Mouse (Mus musculus): ENCODE measurements at regions not wholly inside any gene's neighbourhood (a gene's known extent, or its start where the extent isn't known, plus 50 kb on each side); places are given as distances from the start of the nearest gene placed in this dataset.
A peak's percentile ranks its signal among the peaks of the same experiment; 100 is the strongest.

GRCm38 (mm10) chr13:72198341-72199105, 235.0 kb upstream of the Irx1 start:
- H3K9me3 ChIP-seq (ENCODE audit: low read length): no peaks in the 10 kb centered on the region
- no peaks in the 10 kb centered on the region for H3K36me3 ChIP-seq (ENCODE audit: insufficient read depth, low read length)
- ATAC-seq: peak; percentile 96
- 37% methylated on average over 22 of the region's 22 CpGs for WGBS
- TF ChIP-seq CTCF (IDR thresholded peaks at IDR 0.05) (no peak), EP300 (IDR thresholded peaks at IDR 0.05) (peak; percentile 98)
- H3K4me1 ChIP-seq (ENCODE audit: insufficient read depth, low read depth, low read length): no peaks in the 10 kb centered on the region
- no peaks in the 10 kb centered on the region for H3K27me3 ChIP-seq (replicated peaks; ENCODE audit: insufficient read depth, low read length)
- peak; percentile 88 for DNase-seq (ENCODE audit: low spot score)
- no peak overlapping the region for H3K9ac ChIP-seq (replicated peaks; ENCODE audit: low read depth)
- H3K4me2 ChIP-seq (replicated peaks; ENCODE audit: low read depth, low read length): 0 out of 2 replicates have a peak overlapping the region, but pooled peaks have one; percentile 15
- H3K4me3 ChIP-seq (ENCODE audit: low read depth, low read length): no peak overlapping the region
- H3K27ac ChIP-seq (ENCODE audit: low read length): peak overlapping the region; percentile 71

- H3K36me3 ChIP-seq (ENCODE audit: insufficient read depth, low read length): no peaks in the 10 kb centered on the region
- H3K9ac ChIP-seq (replicated peaks; ENCODE audit: low read depth): no peak overlapping the region
- no peak overlapping the region for H3K4me2 ChIP-seq (replicated peaks; ENCODE audit: low read depth, low read length)
- H3K27me3 ChIP-seq (replicated peaks; ENCODE audit: insufficient read depth, low read length): no peaks in the 10 kb centered on the region
- DNase-seq (ENCODE audit: low spot score) (no peak), ATAC-seq (no peak)
- WGBS: 77% methylated on average over 5 of the region's 5 CpGs
- H3K4me1 ChIP-seq (ENCODE audit: insufficient read depth, low read depth, low read length): no peaks in the 10 kb centered on the region
- H3K27ac ChIP-seq (ENCODE audit: low read length): no peak overlapping the region
- TF ChIP-seq CTCF (IDR thresholded peaks at IDR 0.05) (no peak), EP300 (IDR thresholded peaks at IDR 0.05) (no peak)
- H3K9me3 ChIP-seq (ENCODE audit: low read length): no peaks in the 10 kb centered on the region
- H3K4me3 ChIP-seq (ENCODE audit: low read depth, low read length): no peak overlapping the region
Measured at GRCm38 (mm10) chr13:72209518-72209917, 246.0 kb upstream of the Irx1 start.

- H3K4me1 ChIP-seq (ENCODE audit: insufficient read depth, low read depth, low read length): no peaks in the 10 kb centered on the region
- TF ChIP-seq EP300 (IDR thresholded peaks at IDR 0.05) (no peak), CTCF (IDR thresholded peaks at IDR 0.05) (no peak)
- no peak overlapping the region for H3K4me2 ChIP-seq (replicated peaks; ENCODE audit: low read depth, low read length)
- H3K9me3 ChIP-seq (ENCODE audit: low read length): no peaks in the 10 kb centered on the region
- no peak for DNase-seq (ENCODE audit: low spot score)
- ATAC-seq: no peak
- no peak overlapping the region for H3K4me3 ChIP-seq (ENCODE audit: low read depth, low read length)
- H3K27me3 ChIP-seq (replicated peaks; ENCODE audit: insufficient read depth, low read length): no peaks in the 10 kb centered on the region
- H3K27ac ChIP-seq (ENCODE audit: low read length): no peak overlapping the region
- H3K9ac ChIP-seq (replicated peaks; ENCODE audit: low read depth): no peak overlapping the region
- WGBS: 21% methylated on average over 10 of the region's 10 CpGs
- H3K36me3 ChIP-seq (ENCODE audit: insufficient read depth, low read length): no peaks in the 10 kb centered on the region
Measured at GRCm38 (mm10) chr13:72209946-72210456, 246.5 kb upstream of the Irx1 start.

- DNase-seq (ENCODE audit: low spot score): no peak
- Histone ChIP-seq H3K9ac (replicated peaks; ENCODE audit: low read depth) (no peak overlapping the region), H3K27ac (ENCODE audit: low read length) (no peak overlapping the region), H3K4me3 (ENCODE audit: low read depth, low read length) (no peak overlapping the region), H3K27me3 (replicated peaks; ENCODE audit: insufficient read depth, low read length) (no peaks in the 10 kb centered on the region), H3K4me1 (ENCODE audit: insufficient read depth, low read depth, low read length) (no peaks in the 10 kb centered on the region), H3K9me3 (ENCODE audit: low read length) (no peaks in the 10 kb centered on the region), H3K36me3 (ENCODE audit: insufficient read depth, low read length) (no peaks in the 10 kb centered on the region), H3K4me2 (replicated peaks; ENCODE audit: low read depth, low read length) (no peak overlapping the region)
- WGBS: 59% methylated on average over 7 of the region's 7 CpGs
- ATAC-seq: no peak
- no peak for TF ChIP-seq CTCF (IDR thresholded peaks at IDR 0.05)
- no peak for TF ChIP-seq EP300 (IDR thresholded peaks at IDR 0.05)
Measured at GRCm38 (mm10) chr13:72210474-72211309, 247.2 kb upstream of the Irx1 start.

GRCm38 (mm10) chr13:72211716-72212115, 248.2 kb upstream of the Irx1 start:
- ATAC-seq (peak; percentile 93), DNase-seq (ENCODE audit: low spot score) (peak; percentile 72)
- H3K4me1 ChIP-seq (ENCODE audit: insufficient read depth, low read depth, low read length): no peaks in the 10 kb centered on the region
- H3K4me2 ChIP-seq (replicated peaks; ENCODE audit: low read depth, low read length): no peak overlapping the region
- 52% methylated on average over 4 of the region's 4 CpGs for WGBS
- TF ChIP-seq EP300 (IDR thresholded peaks at IDR 0.05) (peak; percentile 14; the same call in 1 of the 2 replicates), CTCF (IDR thresholded peaks at IDR 0.05) (no peak)
- no peak overlapping the region for H3K27ac ChIP-seq (ENCODE audit: low read length)
- no peak overlapping the region for H3K4me3 ChIP-seq (ENCODE audit: low read depth, low read length)
- no peaks in the 10 kb centered on the region for H3K27me3 ChIP-seq (replicated peaks; ENCODE audit: insufficient read depth, low read length)
- no peak overlapping the region for H3K9ac ChIP-seq (replicated peaks; ENCODE audit: low read depth)
- no peaks in the 10 kb centered on the region for H3K9me3 ChIP-seq (ENCODE audit: low read length)
- no peaks in the 10 kb centered on the region for H3K36me3 ChIP-seq (ENCODE audit: insufficient read depth, low read length)

- Histone ChIP-seq H3K4me1 (ENCODE audit: insufficient read depth, low read depth, low read length) (no peaks in the 10 kb centered on the region), H3K9me3 (ENCODE audit: low read length) (no peaks in the 10 kb centered on the region), H3K27ac (ENCODE audit: low read length) (no peak overlapping the region), H3K9ac (replicated peaks; ENCODE audit: low read depth) (no peak overlapping the region), H3K27me3 (replicated peaks; ENCODE audit: insufficient read depth, low read length) (no peaks in the 10 kb centered on the region), H3K4me3 (ENCODE audit: low read depth, low read length) (no peak overlapping the region), H3K4me2 (replicated peaks; ENCODE audit: low read depth, low read length) (no peak overlapping the region), H3K36me3 (ENCODE audit: insufficient read depth, low read length) (no peaks in the 10 kb centered on the region)
- TF ChIP-seq EP300 (IDR thresholded peaks at IDR 0.05): no peak
- ATAC-seq (no peak), DNase-seq (ENCODE audit: low spot score) (no peak)
- 76% methylated on average over 2 of the region's 2 CpGs for WGBS
Measured at GRCm38 (mm10) chr13:72212747-72213146, 249.2 kb upstream of the Irx1 start.
